Mouse (Mus musculus) ES-E14 (cell line): ENCODE measurements around the gene Tmem119.

Source experiments
- HCFC1 ChIP-seq: IDR thresholded peaks from 2 replicates; pipeline ENCODE4 v1.6.1; 2012; ENCODE audit warnings: low read length, inconsistent platforms, borderline replicate concordance; ENCODE audit not compliant: insufficient read depth
- MAFK ChIP-seq: IDR thresholded peaks from 2 replicates; pipeline ENCODE4 v1.6.1; 2014; ENCODE audit warnings: mild to moderate bottlenecking, low read depth, low read length, inconsistent platforms; ENCODE audit not compliant: insufficient read depth

GRCm38 (mm10) chr5:113841243-113842225 is 41.2 kb upstream of the Tmem119 start:
- TF ChIP-seq MAFK (no peak), HCFC1 (no peak)
